Mouse (Mus musculus): ENCODE measurements around the gene Abhd17a.

Abhd17a gene

DNA sequence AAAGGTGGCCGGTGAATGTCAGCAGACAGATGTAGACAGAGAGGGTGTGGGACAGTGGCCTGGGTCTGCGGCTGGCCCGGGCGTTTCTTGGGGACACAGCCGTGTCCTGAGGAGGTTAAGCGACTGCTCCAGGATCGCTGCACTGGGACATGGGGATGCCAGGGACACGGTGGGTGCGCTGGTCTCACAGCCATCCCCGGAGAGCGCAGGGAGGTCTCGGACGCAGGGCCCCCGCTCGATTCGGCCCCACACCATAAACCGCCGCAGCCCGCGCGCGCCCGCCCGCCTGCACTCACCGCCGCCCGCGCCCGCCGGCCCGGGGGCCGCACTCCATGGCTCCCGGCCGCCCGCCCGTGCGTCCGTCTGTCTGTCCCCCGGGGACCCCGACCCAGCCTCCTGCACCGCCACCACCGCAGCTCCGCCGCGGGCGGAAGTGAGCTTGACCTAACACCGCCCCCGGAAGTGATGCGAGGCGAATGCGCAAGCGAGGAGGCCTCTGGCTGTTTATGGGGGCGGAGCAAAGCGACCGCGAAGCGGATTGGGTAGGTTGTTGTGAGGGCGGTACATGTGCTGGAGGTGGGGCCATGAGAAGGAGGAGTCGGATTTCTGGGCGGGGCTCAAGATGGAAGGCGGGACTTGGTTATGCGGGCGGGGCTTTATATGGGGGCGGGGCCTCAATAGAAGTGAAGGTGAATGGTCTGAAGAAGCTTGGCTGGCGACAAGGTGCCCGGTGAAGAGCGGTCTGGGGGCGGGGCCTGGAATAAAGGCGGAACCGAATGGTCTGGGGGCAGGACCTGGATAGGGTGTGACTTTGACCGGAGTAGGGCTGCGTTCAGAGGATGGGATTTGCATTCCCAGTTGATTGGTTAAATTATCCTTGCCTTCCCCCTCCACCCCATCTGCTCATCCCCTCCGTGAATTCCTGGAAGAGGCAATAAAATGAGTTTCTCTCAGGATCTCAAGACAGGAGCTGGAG, at the start of gene Abhd17a:
Abhd17a (minus strand) TSS at position 463 of the 976 bp plus-strand sequence.
- DNase-seq (ENCODE audit: low read depth): peak; percentile 97

- no peak for DNase-seq (ENCODE audit: low read depth)
Measured at GRCm38 (mm10) chr10:80635345-80635744, 45.2 kb upstream of the Abhd17a start.

DNA sequence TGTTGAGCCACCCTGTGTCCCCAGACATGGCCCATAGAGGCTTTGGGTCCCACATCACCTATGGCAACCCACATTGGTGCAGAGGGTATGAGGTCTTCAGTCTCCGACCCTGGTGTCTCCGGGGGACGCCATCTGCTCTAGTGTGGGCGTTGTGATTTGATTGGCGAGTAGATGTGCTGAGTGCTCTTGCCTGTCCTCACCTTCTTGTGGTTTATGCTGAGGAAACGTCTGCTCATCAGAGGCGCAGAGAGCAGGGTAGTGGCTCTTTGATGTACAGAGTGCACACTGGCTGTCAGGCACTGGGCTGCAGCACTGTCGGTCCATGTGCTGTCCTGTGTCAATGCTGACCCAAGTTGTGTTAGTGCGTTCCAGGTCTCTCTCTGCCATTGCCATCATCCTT, 38.8 kb upstream of the Abhd17a start:
- no peak for DNase-seq (ENCODE audit: low read depth)

DNA sequence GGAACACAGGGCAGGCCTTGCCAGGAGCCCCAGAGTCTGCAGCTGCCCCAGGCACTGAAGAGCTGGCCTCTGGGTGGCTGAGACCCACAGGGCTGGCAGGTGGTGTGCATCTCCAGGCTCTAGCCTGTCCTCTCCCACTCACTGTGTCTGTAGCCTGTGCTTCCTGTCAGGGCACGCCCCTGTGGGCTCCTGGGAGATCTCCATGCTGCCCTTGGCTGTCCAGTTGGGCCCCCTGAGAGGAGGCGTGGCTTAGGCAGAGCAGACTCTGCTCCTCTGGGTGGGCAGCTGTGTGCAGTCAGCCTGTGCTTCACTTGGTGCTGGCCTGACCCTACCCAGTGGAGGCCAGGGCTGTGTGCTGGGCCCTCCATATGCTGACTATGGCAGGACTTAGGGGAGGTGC, 37.5 kb upstream of the Abhd17a start:
- DNase-seq (ENCODE audit: low read depth): no peak

GRCm38 (mm10) chr10:80625764-80626163, 35.6 kb upstream of the Abhd17a start:
- no peak for DNase-seq (ENCODE audit: low read depth)

DNA sequence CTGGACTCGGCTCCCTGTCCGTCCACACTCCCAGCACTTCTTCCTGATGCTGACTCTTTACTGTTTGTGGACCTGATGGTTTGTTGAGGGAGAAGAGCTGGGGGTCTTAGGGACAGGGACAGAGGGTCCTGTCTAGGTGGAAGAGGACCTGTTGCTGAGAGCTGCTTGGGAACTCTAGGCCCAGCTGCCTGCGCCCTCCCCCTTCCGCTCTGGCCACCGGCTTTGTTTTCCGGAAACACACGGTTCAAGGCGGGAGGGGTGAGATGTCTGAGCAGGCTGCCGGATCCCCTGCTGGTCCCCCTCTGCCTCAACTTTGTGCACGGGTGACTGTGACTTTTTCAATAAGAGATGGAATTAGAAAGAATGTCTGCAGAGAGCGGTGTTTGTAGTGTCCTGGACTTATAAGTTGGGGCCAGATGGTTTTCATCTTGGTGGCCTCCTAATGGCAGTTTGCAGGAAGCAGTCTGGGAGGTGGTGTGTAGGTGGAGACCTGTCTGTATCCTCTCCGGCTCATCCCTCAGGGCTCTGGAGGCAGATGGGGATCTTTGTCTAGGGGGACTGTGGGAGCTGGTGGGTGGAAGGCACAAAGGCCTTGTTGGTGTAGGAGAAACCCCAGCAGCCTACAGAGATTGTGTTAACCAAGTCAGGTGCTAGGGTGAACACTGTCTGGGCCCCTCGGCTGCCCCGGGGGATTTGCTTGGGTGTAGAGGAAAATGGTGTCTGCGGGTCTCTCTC, 33.5 kb upstream of the Abhd17a start:
- DNase-seq (ENCODE audit: low read depth): no peak

GRCm38 (mm10) chr10:80622661-80623456, 32.7 kb upstream of the Abhd17a start, which contains the start of gene Csnk1g2:
Gene Csnk1g2 (plus strand): TSS chr10:80622838.
- DNase-seq (ENCODE audit: low read depth): no peak

GRCm38 (mm10) chr10:80621940-80622660, 32.0 kb upstream of the Abhd17a start:
- peak; percentile 100 for DNase-seq (ENCODE audit: low read depth)

GRCm38 (mm10) chr10:80621690-80621939, 31.5 kb upstream of the Abhd17a start:
- no peak for DNase-seq (ENCODE audit: low read depth)

DNA sequence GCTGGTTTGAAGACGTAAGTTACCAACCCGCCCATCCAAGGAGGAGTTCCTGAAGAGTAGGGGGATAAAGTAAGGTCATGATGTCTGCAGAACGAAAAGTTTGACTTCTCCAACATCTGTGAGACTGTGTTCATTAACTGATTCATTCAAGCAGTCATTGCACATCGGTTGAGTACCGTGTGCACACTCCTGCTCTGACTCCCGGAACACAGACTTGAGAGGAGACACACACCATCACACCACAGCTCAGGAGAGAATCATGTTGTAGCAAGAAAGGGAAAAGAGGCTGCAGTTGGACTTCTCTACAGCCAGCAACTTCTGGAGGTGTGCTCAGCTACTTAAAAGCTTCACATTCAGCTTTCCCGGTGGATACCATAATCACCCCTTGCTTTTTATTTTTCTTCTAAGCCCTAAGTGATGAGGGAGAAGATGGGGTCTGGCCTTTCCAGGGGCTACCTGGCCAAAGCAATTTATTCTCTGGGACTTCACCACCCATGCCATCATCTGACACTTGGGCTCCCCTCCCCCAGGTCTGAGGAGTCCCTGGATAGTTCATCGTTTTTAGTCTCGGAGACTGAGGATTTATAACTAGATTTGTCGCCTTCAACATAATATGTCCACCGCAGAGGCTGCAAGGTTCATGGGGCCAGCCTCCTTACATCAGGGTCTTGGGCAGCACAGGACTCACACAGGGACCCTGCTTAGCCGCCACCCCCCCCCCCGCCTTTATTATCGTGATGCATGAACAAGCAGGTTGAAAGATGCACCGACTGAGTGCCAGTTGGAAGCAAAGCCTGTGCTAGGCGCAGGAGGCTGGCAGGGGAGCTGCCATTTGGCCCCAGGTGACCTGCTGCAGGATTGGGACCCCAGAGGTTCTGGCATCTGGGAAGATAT, 30.9 kb upstream of the Abhd17a start:
- DNase-seq (ENCODE audit: low read depth): no peak

DNA sequence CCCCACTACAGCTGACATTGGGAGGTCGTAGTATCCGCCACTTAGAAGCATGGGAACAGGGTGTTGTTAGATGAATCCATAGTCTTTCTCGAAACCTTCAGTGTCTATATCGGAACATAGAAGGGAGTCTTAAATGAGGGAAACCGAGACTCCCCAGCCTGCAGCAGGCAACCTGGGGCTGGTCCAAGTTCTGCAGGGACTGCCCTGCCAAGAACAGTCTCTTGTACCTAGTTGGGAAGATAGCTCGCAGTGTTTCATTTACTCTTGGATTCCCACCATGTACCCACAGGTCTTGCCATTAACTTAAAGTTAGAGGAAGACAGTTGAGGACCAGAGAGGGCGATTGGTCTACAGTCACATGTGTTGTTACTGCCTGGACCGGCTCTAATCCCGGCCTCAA, 30.2 kb upstream of the Abhd17a start:
- no peak for DNase-seq (ENCODE audit: low read depth)

DNA sequence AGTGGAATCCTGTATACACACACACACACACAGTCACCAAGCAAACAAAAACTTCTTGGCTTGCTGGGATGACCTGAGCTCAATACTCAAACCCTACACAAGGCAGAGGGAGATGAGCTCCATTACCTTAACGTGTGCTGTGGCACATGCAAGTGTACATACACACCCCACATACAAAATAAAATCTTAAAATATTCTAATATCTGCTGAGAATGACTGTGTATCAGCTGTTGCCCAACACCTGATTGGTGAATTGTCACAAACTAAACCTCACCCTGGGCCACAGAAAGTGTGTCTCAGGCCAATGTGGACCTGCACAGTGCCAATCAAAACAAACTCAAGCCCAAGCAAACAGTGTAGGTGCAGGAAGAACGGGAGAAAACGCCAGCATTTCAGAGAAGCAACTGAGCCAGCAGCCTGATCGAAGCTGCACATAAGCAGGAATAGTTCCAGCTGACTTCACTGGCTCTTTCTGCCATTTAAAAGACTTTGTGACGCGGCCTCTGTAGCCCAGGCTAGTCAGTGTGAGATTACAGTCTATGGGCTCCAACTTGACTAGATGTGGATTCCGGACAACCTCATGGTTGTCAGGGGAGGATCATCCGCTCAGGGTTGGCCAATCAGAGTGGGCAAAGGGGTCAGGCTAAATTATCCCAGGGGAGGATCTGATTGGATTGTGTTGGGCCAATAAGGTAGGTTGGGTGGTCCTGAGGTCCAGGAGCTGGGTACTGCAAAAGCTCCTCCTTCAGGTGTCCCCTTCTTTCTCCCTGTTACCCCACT, 29.5 kb upstream of the Abhd17a start:
- no peak for DNase-seq (ENCODE audit: low read depth)

DNA sequence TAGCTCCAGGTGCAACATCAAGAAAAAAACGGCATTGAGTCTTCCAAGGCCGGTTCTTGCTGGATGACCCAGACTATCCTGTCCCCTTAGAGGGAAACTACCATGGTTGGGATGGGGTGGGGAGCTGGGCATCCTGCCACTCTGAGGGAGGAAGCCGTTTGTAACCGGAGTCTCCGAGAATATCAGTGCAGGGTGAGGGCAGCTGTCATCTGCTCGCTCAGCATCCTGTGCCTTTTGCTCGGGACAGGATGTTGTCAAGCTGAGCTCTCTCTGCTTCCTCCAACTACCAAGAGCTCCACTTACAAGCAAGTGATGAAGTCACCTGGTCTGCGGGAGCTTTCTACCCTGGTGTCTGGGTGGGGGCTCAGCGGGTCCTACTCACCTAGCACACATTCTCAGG, 28.0 kb upstream of the Abhd17a start:
- DNase-seq (ENCODE audit: low read depth): no peak

DNA sequence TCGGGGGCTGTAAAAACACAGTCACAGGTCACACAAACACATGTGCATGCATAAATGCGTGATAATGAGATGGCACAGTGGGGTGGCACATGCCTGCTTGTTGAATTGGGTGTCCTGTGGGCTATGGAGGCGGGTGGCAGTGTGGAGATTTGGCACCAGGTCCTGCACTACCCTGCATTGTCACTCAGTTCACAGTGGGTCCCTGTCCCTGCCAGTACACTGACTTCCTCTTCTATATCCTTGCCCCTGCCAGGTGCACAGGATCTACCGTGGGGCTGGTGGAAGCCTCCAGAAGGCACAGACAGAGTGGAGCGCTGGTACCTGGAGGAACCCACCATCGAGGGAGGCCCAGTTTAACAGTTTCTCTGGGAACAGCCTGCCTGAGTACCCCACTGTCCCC, 24.2 kb upstream of the Abhd17a start:
- DNase-seq (ENCODE audit: low read depth): no peak

GRCm38 (mm10) chr10:80613821-80614220, 23.7 kb upstream of the Abhd17a start:
- DNase-seq (ENCODE audit: low read depth): no peak

- DNase-seq (ENCODE audit: low read depth): no peak
Measured at GRCm38 (mm10) chr10:80611905-80612304, 21.8 kb upstream of the Abhd17a start.

DNA sequence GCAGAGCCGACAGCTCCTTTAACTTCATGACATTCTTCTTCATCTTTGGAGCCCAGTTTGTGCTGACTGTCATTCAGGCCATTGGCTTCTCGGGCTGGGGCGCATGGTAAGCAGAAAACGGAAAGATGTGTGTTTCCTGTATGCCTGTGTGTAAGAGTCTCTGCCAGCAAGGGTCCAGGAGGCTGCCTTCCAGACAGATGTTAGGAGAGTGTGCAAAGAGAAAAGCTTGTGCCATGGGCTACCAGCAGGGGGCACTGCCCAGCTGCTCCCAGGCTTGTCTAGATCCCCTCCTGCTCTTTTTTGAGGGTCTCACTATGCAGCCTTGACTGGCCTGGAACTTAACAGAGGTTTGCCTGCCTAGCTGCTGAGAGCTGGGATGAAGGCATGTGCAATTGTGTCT, 20.9 kb upstream of the Abhd17a start:
- no peak for DNase-seq (ENCODE audit: low read depth)

DNA sequence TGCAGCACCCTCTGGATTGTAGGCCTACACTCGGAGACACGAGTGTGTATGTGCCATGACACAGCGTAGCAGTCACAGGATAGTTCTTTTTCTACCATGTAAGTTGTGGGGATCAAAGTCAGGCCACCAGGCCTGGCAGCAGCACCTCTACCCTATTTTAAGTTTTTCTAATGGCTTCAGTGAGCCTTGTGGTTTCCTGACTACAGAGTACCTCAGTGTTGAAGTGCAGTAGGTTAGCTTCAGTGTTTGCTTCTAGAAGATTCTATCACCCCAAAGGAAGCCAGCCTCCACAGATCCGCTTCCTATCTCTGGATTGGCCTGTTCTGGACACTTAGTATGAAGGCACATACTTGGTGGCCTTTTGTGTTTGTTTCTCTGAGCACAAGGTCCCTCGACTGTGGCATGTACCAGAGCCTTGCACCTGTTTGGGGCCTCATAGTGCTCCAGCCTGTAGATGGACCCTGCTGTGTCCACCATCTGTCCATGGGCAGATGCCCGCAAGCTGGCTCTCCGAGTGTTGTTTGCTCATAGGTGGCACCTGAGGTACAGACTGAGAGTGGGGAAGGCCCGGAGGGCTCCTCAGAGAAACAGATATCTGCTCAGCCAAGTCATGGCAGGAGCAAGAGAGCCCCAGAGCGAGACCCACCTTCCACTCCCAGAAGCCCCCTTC, 20.1 kb upstream of the Abhd17a start:
- DNase-seq (ENCODE audit: low read depth): no peak

DNA sequence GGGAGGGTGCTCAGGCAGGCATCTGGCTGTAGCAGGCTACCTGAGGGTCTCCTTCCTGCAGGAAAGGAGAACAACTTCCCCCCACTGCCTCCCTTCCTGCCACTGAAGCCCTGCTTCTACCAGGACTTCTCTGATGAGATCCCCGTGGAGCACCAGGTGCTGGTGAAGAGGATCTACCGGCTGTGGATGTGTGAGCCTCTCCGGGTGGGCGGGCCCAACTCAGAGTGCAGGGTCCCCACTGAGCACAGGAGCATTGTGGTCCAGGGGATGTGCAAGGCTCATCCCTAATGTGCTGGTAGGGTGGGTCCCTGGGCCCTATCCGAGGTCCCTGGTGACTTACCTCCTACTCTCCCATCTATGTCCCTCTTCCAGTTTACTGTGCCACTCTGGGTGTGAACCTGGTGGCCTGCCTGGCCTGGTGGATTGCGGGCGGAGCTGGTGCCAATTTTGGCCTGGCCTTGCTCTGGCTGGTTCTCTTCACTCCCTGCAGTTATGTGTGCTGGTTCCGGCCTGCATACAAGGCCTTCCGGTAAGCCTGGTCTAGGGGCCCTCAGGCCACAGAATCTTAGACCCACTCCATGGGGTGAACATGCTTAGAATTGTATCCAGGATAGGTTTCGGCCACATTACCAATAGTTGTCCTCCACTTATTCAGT, 19.3 kb upstream of the Abhd17a start:
- DNase-seq (ENCODE audit: low read depth): no peak
